Mouse (Mus musculus) liver, embryonic 15.5 days (tissue): Measurements from ENCODE around the gene Foxb2. TPM values are rescaled to one million over a fixed set of nuclear protein-coding genes. Genes with fewer than 3 reads are reported as not detected.

Experiments
- polyA plus RNA-seq: library from polyadenylated mRNA; unstranded; fragments of >200 nt; fragmentation: Nextera tagmentation; extraction: Ambion mirVana; gene quantifications from 2 replicates; pipeline ENCODE4 v1.2.1, GENCODE M21; 2015

The Foxb2 gene
- polyA plus RNA-seq, 1 experiment from 2014 or later = not detected

Other genes with a start within 250 kb of the Foxb2 start
- 6.1 and 6.3 TPM in 2 replicates for gene Vps13a, start 92.9 kb downstream of the Foxb2 start, polyA plus RNA-seq
- 0.36 and 0.50 TPM in 2 replicates for gene Prune2, start 82.3 kb upstream of the Foxb2 start, polyA plus RNA-seq